Mouse (Mus musculus) right cerebral cortex, postnatal 10 days (tissue): ENCODE data around the gene Chrnb1.
A peak's percentile ranks its signal among the peaks of the same experiment; 100 is the strongest.

Experiments
- DNase-seq, 2 experiments: peaks; one replicate each; pipeline ENCODE4 v3.0.0; 2021; ENCODE audit warnings: low spot score in 2 of 2

Chrnb1 gene

GRCm38 (mm10) chr11:69774961-69775360 lies 20.8 kb downstream of the Chrnb1 start:
- peak in 1 of 2 experiments; percentile 14 for DNase-seq

- no peak for DNase-seq
These were observed 28.2 kb downstream of the Chrnb1 start for GRCm38 (mm10) chr11:69767625-69767909.

GRCm38 (mm10) chr11:69766872-69767624 lies 28.7 kb downstream of the Chrnb1 start:
- no peak for DNase-seq

- DNase-seq = peak; percentile 81 to 82
These were observed 29.6 kb downstream of the Chrnb1 start for GRCm38 (mm10) chr11:69766126-69766609.

GRCm38 (mm10) chr11:69765221-69766125 lies 30.3 kb downstream of the Chrnb1 start, which contains the start of gene Zbtb4:
Gene Zbtb4, plus strand, starts transcription at chr11:69765912.
- DNase-seq = peak; percentile 57

- DNase-seq = no peak
These were observed 32.2 kb downstream of the Chrnb1 start for GRCm38 (mm10) chr11:69763551-69763950.

GRCm38 (mm10) chr11:69761868-69762267 lies 33.9 kb downstream of the Chrnb1 start, which contains the start of gene Slc35g3:
Gene Slc35g3, minus strand, starts transcription at chr11:69761968.
- no peak for DNase-seq

- DNase-seq = no peak
These were observed 34.9 kb downstream of the Chrnb1 start for GRCm38 (mm10) chr11:69760901-69761200.

GRCm38 (mm10) chr11:69760160-69760900 lies 35.4 kb downstream of the Chrnb1 start:
- peak in 1 of 2 experiments; percentile 48 for DNase-seq

GRCm38 (mm10) chr11:69758971-69759721 lies 36.6 kb downstream of the Chrnb1 start:
- peak; percentile 93 to 94 for DNase-seq

GRCm38 (mm10) chr11:69758478-69758970 lies 37.2 kb downstream of the Chrnb1 start, which contains the start of gene Polr2a:
Gene Polr2a, minus strand, starts transcription at chr11:69758637.
- peak; percentile 98 for DNase-seq

GRCm38 (mm10) chr11:69758090-69758456 lies 37.7 kb downstream of the Chrnb1 start:
- DNase-seq = peak; percentile 96 to 97

- no peak for DNase-seq
These were observed 38.2 kb downstream of the Chrnb1 start for GRCm38 (mm10) chr11:69757303-69758089.

- DNase-seq = peak; percentile 48 to 50
These were observed 41.0 kb downstream of the Chrnb1 start for GRCm38 (mm10) chr11:69754701-69755100.

GRCm38 (mm10) chr11:69754233-69754632 lies 41.5 kb downstream of the Chrnb1 start:
- DNase-seq = no peak

GRCm38 (mm10) chr11:69752686-69753085 lies 43.1 kb downstream of the Chrnb1 start:
- DNase-seq = no peak

GRCm38 (mm10) chr11:69751635-69752034 lies 44.1 kb downstream of the Chrnb1 start:
- no peak for DNase-seq
